Comparison of ENCODE assay signal across 9 mouse cellular contexts in the genomic region with DNA sequence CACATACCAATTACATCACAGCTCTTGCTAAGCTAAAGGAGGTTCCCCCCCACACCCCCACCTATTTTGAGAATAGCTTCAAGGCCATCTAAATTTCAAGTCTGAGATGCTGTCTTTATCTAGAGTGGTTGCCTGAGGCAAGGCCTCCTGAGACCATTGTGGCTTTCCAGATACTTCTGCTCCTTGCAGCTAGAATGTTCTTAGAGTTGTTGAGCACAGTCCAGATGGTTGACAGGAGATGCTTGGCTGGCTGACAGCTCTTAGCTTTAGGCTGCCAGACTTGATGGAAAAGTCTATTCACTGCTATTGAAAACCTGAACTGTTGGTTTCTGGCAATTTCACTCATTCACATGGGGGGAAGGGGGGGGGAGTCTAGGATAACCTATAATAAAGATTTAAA. TPM values are rescaled to one million over a fixed set of nuclear protein-coding genes. Genes with fewer than 3 reads are reported as not detected.
A peak's percentile ranks its signal among the peaks of the same experiment; 100 is the strongest.
DNase-seq lines count a peak whose midpoint lies in the region; ATAC-seq and TF ChIP-seq lines count a peak whose summit lies in the region.
"Had no signal": no experiment of that assay in that cellular context is flagged by ENCODE, and none has a peak within 500 bp of the region (broad histone marks: within the 10 kb centered on the region; RNA-seq: fewer than 3 reads in every experiment).

No protein-coding gene starts in this region.

- ATAC-seq in hindbrain, postnatal 0 days = no peak
- ATAC-seq in hindbrain, embryonic 12.5 days (ENCODE audit: low FRiP score) = no peak
- ATAC-seq in heart, embryonic 14.5 days (ENCODE audit: insufficient number of reproducible peaks, insufficient read depth, low FRiP score, low read depth) = 0 out of 2 replicates have a peak, but pooled peaks have one; percentile 17

- intact Hi-C loops in left cerebral cortex, postnatal 14 days (cut with DNase I) = no loop called here

- DNase-seq in hindbrain, postnatal 0 days (ENCODE audit: low spot score) = peak; percentile 43
- DNase-seq in brain, embryonic 18.5 days (ENCODE audit: low read depth, low spot score) = peak; percentile 18
- DNase-seq in left cerebral cortex, postnatal 14 days (ENCODE audit: low spot score in 2 of 2) = peak; percentile 63 to 71
- DNase-seq in urinary bladder, postnatal 25 days (ENCODE audit: low spot score) = no peak
- no peak for DNase-seq in gastrocnemius, postnatal 10 days
- DNase-seq in midbrain, embryonic 10.5 days (ENCODE audit: low spot score) = no peak

- peaks cover 9% of the 10 kb centered on the region; the same call in 1 of the 2 replicates for H3K36me3 ChIP-seq in hindbrain, postnatal 0 days (ENCODE audit: insufficient read depth, low read length)
- H3K36me3 ChIP-seq in hindbrain, embryonic 12.5 days = peaks cover 32% of the 10 kb centered on the region
- peaks cover 28% of the 10 kb centered on the region for H3K36me3 ChIP-seq in heart, embryonic 14.5 days (ENCODE audit: control insufficient read depth, insufficient read depth, low read length)
- H3K36me3 ChIP-seq in midbrain, embryonic 10.5 days = peaks cover 30% of the 10 kb centered on the region

- H3K27ac ChIP-seq in hindbrain, postnatal 0 days = no peak overlapping the region
- no peak overlapping the region for H3K27ac ChIP-seq in hindbrain, embryonic 12.5 days
- H3K27ac ChIP-seq in heart, embryonic 14.5 days (replicated peaks in 1 of 2; ENCODE audit: control insufficient read depth in 1 of 2, insufficient read depth in 1 of 2, low read depth in 2 of 2, low read length in 2 of 2) = no peak overlapping the region; a peak in 1 of 4 replicates
- H3K27ac ChIP-seq in midbrain, embryonic 10.5 days (replicated peaks) = no peak overlapping the region
- H3K27ac ChIP-seq: lung, embryonic 15.5 days had no signal

- H3K27me3 ChIP-seq in hindbrain, postnatal 0 days (ENCODE audit: insufficient read depth, low read length) = no peaks in the 10 kb centered on the region
- no peaks in the 10 kb centered on the region for H3K27me3 ChIP-seq in hindbrain, embryonic 12.5 days
- no peaks in the 10 kb centered on the region for H3K27me3 ChIP-seq in heart, embryonic 14.5 days (ENCODE audit: control insufficient read depth, insufficient read depth, low read length)
- H3K27me3 ChIP-seq in midbrain, embryonic 10.5 days (ENCODE audit: low read depth, poor library complexity, severe bottlenecking) = no peaks in the 10 kb centered on the region
- H3K27me3 ChIP-seq: lung, embryonic 15.5 days had no signal

- H3K4me2 ChIP-seq in hindbrain, postnatal 0 days (ENCODE audit: low read depth, low read length) = no peak overlapping the region
- H3K4me2 ChIP-seq in hindbrain, embryonic 12.5 days (replicated peaks) = no peak overlapping the region
- no peak overlapping the region for H3K4me2 ChIP-seq in heart, embryonic 14.5 days (ENCODE audit: low read length)
- H3K4me2 ChIP-seq: lung, embryonic 15.5 days had no signal

- H3K9me3 ChIP-seq in hindbrain, postnatal 0 days (ENCODE audit: low read length) = no peaks in the 10 kb centered on the region
- no peaks in the 10 kb centered on the region for H3K9me3 ChIP-seq in hindbrain, embryonic 12.5 days (replicated peaks)
- H3K9me3 ChIP-seq in heart, embryonic 14.5 days (ENCODE audit: control insufficient read depth, low read length) = peaks cover 6% of the 10 kb centered on the region
- H3K9me3 ChIP-seq in midbrain, embryonic 10.5 days (replicated peaks) = peaks cover 6% of the 10 kb centered on the region; the same call in 1 of the 2 replicates

- TF ChIP-seq CTCF in hindbrain, postnatal 0 days (IDR thresholded peaks at IDR 0.05; ENCODE audit: low read depth) = no peak

- H3K4me1 ChIP-seq in hindbrain, postnatal 0 days (ENCODE audit: insufficient read depth, low read length) = no peaks in the 10 kb centered on the region
- no peaks in the 10 kb centered on the region for H3K4me1 ChIP-seq in hindbrain, embryonic 12.5 days
- H3K4me1 ChIP-seq in heart, embryonic 14.5 days (ENCODE audit: control insufficient read depth in 2 of 2, insufficient read depth in 2 of 2, low read length in 2 of 2) = no peaks in the 10 kb centered on the region
- H3K4me1 ChIP-seq in midbrain, embryonic 10.5 days = no peaks in the 10 kb centered on the region
- H3K4me1 ChIP-seq: lung, embryonic 15.5 days had no signal

- no peak overlapping the region for H3K9ac ChIP-seq in hindbrain, postnatal 0 days (replicated peaks; ENCODE audit: low read length)
- H3K9ac ChIP-seq in hindbrain, embryonic 12.5 days = no peak overlapping the region
- H3K9ac ChIP-seq in heart, embryonic 14.5 days (ENCODE audit: low read length) = no peak overlapping the region
- H3K9ac ChIP-seq: lung, embryonic 15.5 days had no signal

- H3K4me3 ChIP-seq in hindbrain, postnatal 0 days (ENCODE audit: low read length) = no peak overlapping the region
- H3K4me3 ChIP-seq in hindbrain, embryonic 12.5 days = no peak overlapping the region
- H3K4me3 ChIP-seq in heart, embryonic 14.5 days (ENCODE audit: control insufficient read depth in 1 of 2, insufficient read depth in 1 of 2, low read depth in 1 of 2, low read length in 2 of 2) = no peak overlapping the region
- H3K4me3 ChIP-seq in midbrain, embryonic 10.5 days = no peak overlapping the region
- H3K4me3 ChIP-seq: lung, embryonic 15.5 days had no signal

RNA-seq across cellular contexts. Expression of a gene that starts 2.3 kb away (rescaled TPM):
- not detected in 2 replicates for total RNA-seq in hindbrain, postnatal 0 days (2014; rRNA removed)
- 0.30 TPM in 1 of 2 replicates, not detected in the other for polyA plus RNA-seq in hindbrain, postnatal 0 days (2015; fragmentation: Nextera tagmentation; extraction: Ambion mirVana)
- polyA plus RNA-seq in hindbrain, embryonic 12.5 days (2016; fragmentation: Nextera tagmentation; extraction: Ambion mirVana) = 1.1 TPM in 2 replicates
- polyA plus RNA-seq in heart, embryonic 14.5 days (2014; fragmentation: Nextera tagmentation; extraction: Ambion mirVana) = 0.36 TPM in 1 of 2 replicates, not detected in the other
- total RNA-seq in left cerebral cortex, postnatal 14 days (2021) = not detected
- not detected for total RNA-seq in gastrocnemius, postnatal 10 days (2021)
- 0.32 TPM in 1 of 2 replicates, not detected in the other for polyA plus RNA-seq in midbrain, embryonic 10.5 days (2016; fragmentation: Nextera tagmentation; extraction: Ambion mirVana)

RNA-seq across cellular contexts. Expression of a gene that starts 19.6 kb away (rescaled TPM):
- total RNA-seq in hindbrain, postnatal 0 days (2014; rRNA removed) = 138 and 155 TPM in 2 replicates
- polyA plus RNA-seq in hindbrain, postnatal 0 days (2015; fragmentation: Nextera tagmentation; extraction: Ambion mirVana) = 63.3 and 68.1 TPM in 2 replicates
- 115 and 120 TPM in 2 replicates for polyA plus RNA-seq in hindbrain, embryonic 12.5 days (2016; fragmentation: Nextera tagmentation; extraction: Ambion mirVana)
- polyA plus RNA-seq in heart, embryonic 14.5 days (2014; fragmentation: Nextera tagmentation; extraction: Ambion mirVana) = 34.8 and 36.7 TPM in 2 replicates
- 100 to 1,000 TPM; 150 to 160 TPM for total RNA-seq in left cerebral cortex, postnatal 14 days (2021)
- total RNA-seq in gastrocnemius, postnatal 10 days (2021) = 10 to 100 TPM; 46.6 to 60.7 TPM
- 69.5 and 88.0 TPM in 2 replicates for polyA plus RNA-seq in midbrain, embryonic 10.5 days (2016; fragmentation: Nextera tagmentation; extraction: Ambion mirVana)

RNA-seq across cellular contexts. Expression of a gene that starts 39.3 kb away (rescaled TPM):
- 4.5 and 6.3 TPM in 2 replicates for total RNA-seq in hindbrain, postnatal 0 days (2014; rRNA removed)
- 1.3 and 1.9 TPM in 2 replicates for polyA plus RNA-seq in hindbrain, postnatal 0 days (2015; fragmentation: Nextera tagmentation; extraction: Ambion mirVana)
- 5.7 and 6.3 TPM in 2 replicates for polyA plus RNA-seq in hindbrain, embryonic 12.5 days (2016; fragmentation: Nextera tagmentation; extraction: Ambion mirVana)
- polyA plus RNA-seq in heart, embryonic 14.5 days (2014; fragmentation: Nextera tagmentation; extraction: Ambion mirVana) = 1.1 and 1.5 TPM in 2 replicates
- total RNA-seq in left cerebral cortex, postnatal 14 days (2021) = 1 to 10 TPM; 4.8 to 5.6 TPM
- total RNA-seq in gastrocnemius, postnatal 10 days (2021) = 1 to 10 TPM; 4.9 to 6.1 TPM
- polyA plus RNA-seq in midbrain, embryonic 10.5 days (2016; fragmentation: Nextera tagmentation; extraction: Ambion mirVana) = 3.6 and 4.6 TPM in 2 replicates

RNA-seq across cellular contexts. Expression of a gene that starts 40.8 kb away (rescaled TPM):
- total RNA-seq in hindbrain, postnatal 0 days (2014; rRNA removed) = 8.4 and 13.5 TPM in 2 replicates
- 6.7 and 7.1 TPM in 2 replicates for polyA plus RNA-seq in hindbrain, postnatal 0 days (2015; fragmentation: Nextera tagmentation; extraction: Ambion mirVana)
- polyA plus RNA-seq in hindbrain, embryonic 12.5 days (2016; fragmentation: Nextera tagmentation; extraction: Ambion mirVana) = 8.1 and 9.3 TPM in 2 replicates
- polyA plus RNA-seq in heart, embryonic 14.5 days (2014; fragmentation: Nextera tagmentation; extraction: Ambion mirVana) = 6.2 and 6.9 TPM in 2 replicates
- 10 to 100 TPM; 15.1 to 15.2 TPM for total RNA-seq in left cerebral cortex, postnatal 14 days (2021)
- 10 to 100 TPM; 21.9 to 25.0 TPM for total RNA-seq in gastrocnemius, postnatal 10 days (2021)
- 4.6 and 5.8 TPM in 2 replicates for polyA plus RNA-seq in midbrain, embryonic 10.5 days (2016; fragmentation: Nextera tagmentation; extraction: Ambion mirVana)

Comparison
In these comparisons a context has a peak if more than half of its experiments do, and no peak if none do; other contexts are left out.
1. DNase-seq: peak in hindbrain, postnatal 0 days (single experiment), brain, embryonic 18.5 days (single experiment) and left cerebral cortex, postnatal 14 days (2 of 2); none in urinary bladder, postnatal 25 days (single experiment), gastrocnemius, postnatal 10 days (single experiment) and midbrain, embryonic 10.5 days (single experiment).